Mouse (Mus musculus): Measurements from ENCODE around the gene Pigu. TPM values are rescaled to one million over a fixed set of nuclear protein-coding genes. Genes with fewer than 3 reads are reported as not detected.

Pigu gene
- total and polyA plus RNA-seq, 3 experiments = 30.1 to 59.0 TPM; not detected in 1

DNA sequence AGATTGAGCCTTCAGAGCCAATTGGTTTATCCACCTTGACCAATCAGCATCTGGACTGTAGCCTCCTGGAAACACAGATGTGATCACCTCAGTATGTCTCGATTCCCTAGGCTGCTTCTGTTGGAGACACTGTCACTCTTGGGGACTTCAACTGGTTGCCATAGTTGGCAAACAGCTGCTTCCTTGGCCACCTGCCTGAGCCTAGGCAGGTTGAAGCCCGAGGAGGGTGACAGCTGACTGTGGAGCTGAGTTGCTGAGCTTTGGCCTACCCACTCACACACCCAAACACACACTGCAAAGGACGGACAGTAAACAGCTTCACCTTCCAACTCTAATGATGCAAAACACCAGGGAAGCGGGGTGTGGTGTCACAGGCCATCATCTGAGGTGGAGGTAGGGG, 73.4 kb downstream of the Pigu start:
- no peak overlapping the region for H3K27ac ChIP-seq (ENCODE audit: control insufficient read depth, low read depth, low read length)
- no peak for DNase-seq (ENCODE audit: low read depth, low spot score)
- no peaks in the 10 kb centered on the region for H3K4me1 ChIP-seq (ENCODE audit: control insufficient read depth in 1 of 2, insufficient read depth in 2 of 2, low read length in 2 of 2)
- no peak overlapping the region for H3K9ac ChIP-seq (ENCODE audit: control insufficient read depth, low read depth, low read length, poor library complexity, severe bottlenecking)
- H3K27me3 ChIP-seq (ENCODE audit: control insufficient read depth in 1 of 2, insufficient read depth in 2 of 2, low read length in 2 of 2) = no peaks in the 10 kb centered on the region
- H3K9me3 ChIP-seq (replicated peaks; ENCODE audit: insufficient read depth, low read length) = no peaks in the 10 kb centered on the region
- no peak overlapping the region for H3K4me3 ChIP-seq (ENCODE audit: control insufficient read depth in 1 of 2, insufficient read depth in 1 of 2, low read depth in 2 of 2, low read length in 2 of 2)
- no peaks in the 10 kb centered on the region for H3K79me2 ChIP-seq (ENCODE audit: control insufficient read depth, insufficient read depth, low read length, poor library complexity)
- TF ChIP-seq TCF12 (IDR thresholded peaks at IDR 0.05; ENCODE audit: low read depth, low read length) = no peak
- H3K36me3 ChIP-seq (ENCODE audit: control insufficient read depth in 1 of 2, insufficient read depth in 2 of 2, low read length in 2 of 2) = peaks cover 0 to 1% of the 10 kb centered on the region in 2 experiments; a peak in 2 of 4 replicates

DNA sequence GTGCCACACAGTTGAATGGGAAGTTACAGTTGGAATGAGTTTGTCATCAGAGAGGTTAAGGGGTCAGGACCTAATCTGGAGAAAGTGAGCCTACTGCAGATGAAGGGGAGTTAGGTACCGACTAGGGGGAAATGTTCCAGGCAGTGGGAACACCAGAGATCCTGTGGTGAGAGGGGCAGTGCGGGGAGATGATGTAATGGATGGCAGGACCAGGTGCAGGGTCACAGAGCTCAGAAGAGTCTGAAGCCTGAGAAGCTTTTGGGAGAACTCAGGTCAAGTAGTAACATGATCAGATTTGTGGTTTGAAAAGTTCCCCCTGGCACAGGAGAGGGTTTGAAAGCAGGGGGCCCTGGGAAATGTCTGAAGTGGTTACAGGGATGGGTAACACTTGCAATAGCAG, 77.1 kb downstream of the Pigu start:
- Histone ChIP-seq H3K4me1 (ENCODE audit: control insufficient read depth in 1 of 2, insufficient read depth in 2 of 2, low read length in 2 of 2) (no peaks in the 10 kb centered on the region), H3K27ac (ENCODE audit: control insufficient read depth, low read depth, low read length) (no peak overlapping the region), H3K9ac (ENCODE audit: control insufficient read depth, low read depth, low read length, poor library complexity, severe bottlenecking) (no peak overlapping the region), H3K4me3 (ENCODE audit: control insufficient read depth in 1 of 2, insufficient read depth in 1 of 2, low read depth in 2 of 2, low read length in 2 of 2) (no peak overlapping the region), H3K36me3 (ENCODE audit: control insufficient read depth in 1 of 2, insufficient read depth in 2 of 2, low read length in 2 of 2) (peaks cover 0 to 1% of the 10 kb centered on the region in 2 experiments; a peak in 1 of 4 replicates), H3K9me3 (replicated peaks; ENCODE audit: insufficient read depth, low read length) (no peaks in the 10 kb centered on the region), H3K27me3 (ENCODE audit: control insufficient read depth in 1 of 2, insufficient read depth in 2 of 2, low read length in 2 of 2) (no peaks in the 10 kb centered on the region), H3K79me2 (ENCODE audit: control insufficient read depth, insufficient read depth, low read length, poor library complexity) (no peaks in the 10 kb centered on the region)
- DNase-seq (ENCODE audit: low read depth, low spot score) = no peak
- no peak for TF ChIP-seq USF1 (IDR thresholded peaks at IDR 0.05; ENCODE audit: low read depth, low read length)
- TF ChIP-seq MAX (IDR thresholded peaks at IDR 0.05; ENCODE audit: low read length) = no peak
- TF ChIP-seq TAL1 (IDR thresholded peaks at IDR 0.05; ENCODE audit: low read length) = no peak
- no peak for TF ChIP-seq TCF12 (IDR thresholded peaks at IDR 0.05; ENCODE audit: low read depth, low read length)

DNA sequence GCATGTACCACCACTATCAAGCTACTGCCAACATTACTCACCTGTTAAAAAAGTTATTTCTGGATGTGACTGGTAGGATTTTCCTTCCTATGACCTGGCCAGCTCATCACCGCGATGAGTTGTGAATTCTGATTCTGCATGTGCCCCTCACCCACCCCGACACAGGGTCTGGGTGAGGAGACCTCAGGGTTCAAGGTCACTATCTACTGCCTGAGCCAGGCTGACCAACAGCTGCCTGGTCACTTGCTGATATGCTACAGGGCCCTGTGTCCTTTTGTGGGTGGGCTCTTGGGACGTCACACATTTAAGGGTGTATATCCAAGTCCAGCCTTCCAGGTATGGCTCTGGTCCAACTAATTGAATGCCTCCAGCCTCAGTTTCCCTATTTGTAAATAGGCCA, 78.1 kb downstream of the Pigu start:
- no peak for DNase-seq (ENCODE audit: low read depth, low spot score)
- TF ChIP-seq MYB (IDR thresholded peaks at IDR 0.05; ENCODE audit: low read depth, low read length) (no peak), MAX (IDR thresholded peaks at IDR 0.05; ENCODE audit: low read length) (no peak), POLR2AphosphoS5 (IDR thresholded peaks at IDR 0.05; ENCODE audit: borderline replicate concordance, low read depth, low read length) (no peak), ETS1 (IDR thresholded peaks at IDR 0.05; ENCODE audit: low read depth, low read length) (no peak), UBTF (IDR thresholded peaks at IDR 0.05; ENCODE audit: borderline replicate concordance, insufficient read depth, low read depth, low read length) (no peak), MEF2A (IDR thresholded peaks at IDR 0.05; ENCODE audit: extremely low read depth, insufficient replicate concordance, low read depth, low read length, poor library complexity, severe bottlenecking) (no peak), MXI1 (IDR thresholded peaks at IDR 0.05; ENCODE audit: low read depth, low read length) (no peak), BHLHE40 (IDR thresholded peaks at IDR 0.05; ENCODE audit: borderline replicate concordance, low read depth, low read length) (no peak), NELFE (IDR thresholded peaks at IDR 0.05; ENCODE audit: low read depth, low read length) (no peak), KAT2A (conservative IDR thresholded peaks at IDR 0.05; ENCODE audit: low read depth, low read length) (no peak), POLR2A (IDR thresholded peaks at IDR 0.05; ENCODE audit: control insufficient read depth in 1 of 2, insufficient read depth in 1 of 2, low read depth in 1 of 2, low read length in 2 of 2, poor library complexity in 1 of 2) (no peak), E2F4 (IDR thresholded peaks at IDR 0.05; ENCODE audit: borderline replicate concordance, low read depth, low read length) (no peak), EP300 (IDR thresholded peaks at IDR 0.05; ENCODE audit: low read depth in 1 of 2, low read length in 2 of 2) (no peak), ZC3H11A (IDR thresholded peaks at IDR 0.05; ENCODE audit: low read depth, low read length) (no peak), TAL1 (IDR thresholded peaks at IDR 0.05; ENCODE audit: low read length) (no peak), SMC3 (IDR thresholded peaks at IDR 0.05; ENCODE audit: low read depth, low read length) (no peak), ZMIZ1 (IDR thresholded peaks at IDR 0.05; ENCODE audit: low read depth, low read length) (no peak)
- H3K79me2 ChIP-seq (ENCODE audit: control insufficient read depth, insufficient read depth, low read length, poor library complexity) = no peaks in the 10 kb centered on the region
- no peaks in the 10 kb centered on the region for H3K27me3 ChIP-seq (ENCODE audit: control insufficient read depth in 1 of 2, insufficient read depth in 2 of 2, low read length in 2 of 2)
- no peak overlapping the region for H3K27ac ChIP-seq (ENCODE audit: control insufficient read depth, low read depth, low read length)
- H3K36me3 ChIP-seq (ENCODE audit: control insufficient read depth in 1 of 2, insufficient read depth in 2 of 2, low read length in 2 of 2) = peaks cover 0 to 1% of the 10 kb centered on the region in 2 experiments; a peak in 1 of 4 replicates
- no peak overlapping the region for H3K4me3 ChIP-seq (ENCODE audit: control insufficient read depth in 1 of 2, insufficient read depth in 1 of 2, low read depth in 2 of 2, low read length in 2 of 2)
- no peak overlapping the region for H3K9ac ChIP-seq (ENCODE audit: control insufficient read depth, low read depth, low read length, poor library complexity, severe bottlenecking)
- no peaks in the 10 kb centered on the region for H3K9me3 ChIP-seq (replicated peaks; ENCODE audit: insufficient read depth, low read length)
- no peaks in the 10 kb centered on the region for H3K4me1 ChIP-seq (ENCODE audit: control insufficient read depth in 1 of 2, insufficient read depth in 2 of 2, low read length in 2 of 2)

All from MEL (cell line).